Mouse (Mus musculus) cerebellum, adult 2 months (tissue): ENCODE measurements at regions not wholly inside any gene's neighbourhood (a gene's known extent, or its start where the extent isn't known, plus 50 kb on each side); places are given as distances from the start of the nearest gene placed in this dataset.

Source experiments
- DNase-seq, 2 experiments: peaks; one replicate each; pipeline ENCODE4 v3.0.0; 2021
- H3K27ac ChIP-seq: fragments of 200-500 bp; 2 replicates; pipeline ENCODE4 v1.5.1; 2012; ENCODE audit warnings: low read length, control low read depth, inconsistent platforms; ENCODE audit not compliant: insufficient read depth
- H3K27me3 ChIP-seq: fragments of 200-500 bp; 2 replicates; pipeline ENCODE4 v1.6.1; 2012; ENCODE audit warnings: inconsistent platforms, mild to moderate bottlenecking, low read length, moderate library complexity; ENCODE audit not compliant: control insufficient read depth, insufficient read depth
- H3K4me1 ChIP-seq: fragments of 200-500 bp; 2 replicates; pipeline ENCODE4 v1.6.1; 2011; ENCODE audit warnings: low read length; ENCODE audit not compliant: control insufficient read depth, insufficient read depth
- H3K4me3 ChIP-seq: fragments of 200-500 bp; replicated peaks from 2 replicates; pipeline ENCODE3; 2011; ENCODE audit warnings: mild to moderate bottlenecking, low read depth, low read length, control low read depth; ENCODE audit not compliant: insufficient read depth
- CTCF ChIP-seq: fragments of 200-500 bp; IDR thresholded peaks from 2 replicates; pipeline ENCODE4 v1.5.1; 2011; ENCODE audit warnings: low read depth, mild to moderate bottlenecking, control low read depth, low read length, moderate library complexity, borderline replicate concordance; ENCODE audit not compliant: insufficient read depth
- POLR2A ChIP-seq: fragments of 200-500 bp; IDR thresholded peaks from 2 replicates; pipeline ENCODE4 v1.6.1; 2011; ENCODE audit warnings: low read length, control low read depth, borderline replicate concordance; ENCODE audit not compliant: insufficient read depth
- WGBS: fragments of 180-500 bp; shearing (Covaris S2); methylation state at CpG from one replicate; pipeline ENCODE4 v1.1.7; 2018; 5-methylcytosine and 5-hydroxymethylcytosine counted together

DNA sequence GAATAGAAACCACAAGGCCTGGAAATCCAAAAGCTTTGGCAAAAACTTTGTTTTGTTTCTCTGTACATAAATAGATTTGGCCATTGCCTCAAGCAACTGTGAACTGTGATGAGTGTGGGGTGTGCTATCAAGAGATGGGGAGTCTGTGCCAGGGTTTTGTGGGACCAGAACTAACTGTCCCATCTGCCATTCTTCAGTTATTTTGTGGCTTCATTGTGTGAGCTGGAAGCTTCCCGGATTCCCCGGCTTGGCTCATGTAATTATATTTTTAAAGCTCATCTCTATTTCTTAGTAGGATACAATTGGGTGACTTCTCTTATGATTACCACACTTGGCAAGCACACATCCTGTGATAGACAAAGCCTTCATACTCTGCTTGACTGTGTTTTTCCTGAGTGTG is 143.6 kb upstream of the Rasgrp1 start:
- Histone ChIP-seq H3K4me1 (no peaks in the 10 kb centered on the region), H3K27me3 (no peaks in the 10 kb centered on the region; the same call in 1 of the 2 replicates), H3K27ac (no peak overlapping the region), H3K4me3 (no peak overlapping the region)
- no peak for DNase-seq
- 17% methylated on average over 2 of the region's 2 CpGs for WGBS
- TF ChIP-seq CTCF (no peak), POLR2A (no peak)

- H3K27me3 ChIP-seq: no peaks in the 10 kb centered on the region
- H3K4me3 ChIP-seq: no peak overlapping the region
- no peak for DNase-seq
- H3K27ac ChIP-seq: no peak overlapping the region
- no peaks in the 10 kb centered on the region for H3K4me1 ChIP-seq
- TF ChIP-seq POLR2A: no peak
- no peak for TF ChIP-seq CTCF
- WGBS: 75% methylated on average over 5 of the region's 5 CpGs
Observed at GRCm38 (mm10) chr2:117498565-117498964, 155.8 kb upstream of the Rasgrp1 start.

GRCm38 (mm10) chr2:117502611-117503010 is 159.8 kb upstream of the Rasgrp1 start:
- Histone ChIP-seq H3K4me3 (no peak overlapping the region), H3K27me3 (no peaks in the 10 kb centered on the region), H3K27ac (no peak overlapping the region), H3K4me1 (no peaks in the 10 kb centered on the region)
- no peak for TF ChIP-seq POLR2A
- no peak for TF ChIP-seq CTCF
- no peak for DNase-seq

- H3K4me3 ChIP-seq: no peak overlapping the region
- no peaks in the 10 kb centered on the region for H3K4me1 ChIP-seq
- no peak for TF ChIP-seq CTCF
- TF ChIP-seq POLR2A: no peak
- 62% methylated on average over 3 of the region's 3 CpGs for WGBS
- no peaks in the 10 kb centered on the region for H3K27me3 ChIP-seq
- H3K27ac ChIP-seq: no peak overlapping the region
- DNase-seq: no peak
Observed at GRCm38 (mm10) chr2:117511737-117512136, 168.9 kb upstream of the Rasgrp1 start.

DNA sequence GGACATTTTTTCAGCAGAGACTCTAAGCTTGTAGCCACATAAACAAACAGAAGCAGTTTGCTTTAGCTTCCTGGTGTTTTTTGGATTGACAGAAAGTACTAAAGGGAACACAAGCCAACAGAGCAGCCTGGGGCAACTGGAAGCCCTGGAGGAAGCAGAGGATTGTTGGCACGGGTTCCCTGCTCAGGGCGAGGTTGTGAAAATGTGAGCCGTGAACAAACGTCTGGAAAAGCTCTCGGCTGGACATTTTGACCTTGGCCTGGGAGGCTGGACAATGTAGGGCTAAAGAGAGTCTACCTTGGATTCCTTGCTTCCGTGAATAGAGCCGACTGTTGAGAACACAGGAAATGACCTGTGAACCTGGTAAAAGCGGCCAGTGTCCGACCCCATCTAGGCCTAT is 169.8 kb upstream of the Rasgrp1 start:
- H3K4me1 ChIP-seq: no peaks in the 10 kb centered on the region
- 39% methylated on average over 9 of the region's 9 CpGs for WGBS
- peak; percentile 7 to 17 for DNase-seq
- TF ChIP-seq CTCF: no peak
- TF ChIP-seq POLR2A: no peak
- no peaks in the 10 kb centered on the region for H3K27me3 ChIP-seq
- no peak overlapping the region for H3K27ac ChIP-seq
- H3K4me3 ChIP-seq: no peak overlapping the region

DNA sequence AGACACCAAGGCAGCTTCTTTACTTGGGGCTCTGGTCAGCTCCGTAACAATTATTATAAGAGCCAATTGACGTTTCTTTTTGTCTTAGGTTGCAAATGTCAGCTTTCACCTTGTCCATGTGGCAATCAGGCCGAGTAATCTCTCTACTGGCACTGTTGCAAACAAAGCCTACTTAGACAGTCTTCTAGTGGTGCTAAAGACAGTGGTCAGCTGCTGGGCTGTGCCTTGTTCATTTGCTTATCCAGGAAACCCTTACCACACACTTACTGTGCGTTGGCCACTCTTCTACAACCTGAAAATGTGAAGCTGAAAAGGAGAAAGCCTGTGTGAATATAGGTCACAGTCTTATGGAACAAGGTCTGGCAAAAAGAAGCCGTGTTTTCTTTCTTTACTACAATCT is 181.6 kb upstream of the Rasgrp1 start:
- TF ChIP-seq CTCF (no peak), POLR2A (no peak)
- no peak for DNase-seq
- Histone ChIP-seq H3K4me1 (no peaks in the 10 kb centered on the region), H3K27ac (no peak overlapping the region), H3K4me3 (no peak overlapping the region), H3K27me3 (no peaks in the 10 kb centered on the region)
- 79% methylated on average over 5 of the region's 5 CpGs for WGBS

DNA sequence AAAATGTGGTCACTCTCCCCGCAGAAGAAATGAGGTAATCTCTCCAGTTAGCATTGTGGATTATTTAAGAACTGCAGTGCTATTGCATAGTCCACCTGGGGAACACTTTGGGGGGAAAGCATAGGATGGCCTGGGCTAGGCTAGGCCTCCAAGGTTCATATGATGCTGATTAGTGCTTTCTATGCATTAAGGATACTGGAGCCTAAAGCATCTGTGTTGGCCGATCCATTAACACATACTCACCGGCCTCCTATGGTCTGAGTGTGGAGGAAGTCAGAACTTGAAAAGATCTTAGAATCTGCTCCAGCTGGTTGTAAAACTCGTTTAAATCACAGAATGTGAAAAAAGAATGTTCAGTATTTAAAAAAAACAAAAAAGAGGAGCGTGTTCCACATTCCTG is 196.1 kb upstream of the Rasgrp1 start:
- Histone ChIP-seq H3K27me3 (no peaks in the 10 kb centered on the region), H3K4me1 (no peaks in the 10 kb centered on the region), H3K27ac (no peak overlapping the region), H3K4me3 (no peak overlapping the region)
- TF ChIP-seq POLR2A: no peak
- TF ChIP-seq CTCF: no peak
- no peak for DNase-seq
- 75% methylated on average over 5 of the region's 5 CpGs for WGBS

GRCm38 (mm10) chr2:117539285-117539684 is 196.5 kb upstream of the Rasgrp1 start:
- H3K4me1 ChIP-seq: no peaks in the 10 kb centered on the region
- WGBS: 61% methylated on average over 3 of the region's 3 CpGs
- no peak overlapping the region for H3K4me3 ChIP-seq
- no peak overlapping the region for H3K27ac ChIP-seq
- H3K27me3 ChIP-seq: no peaks in the 10 kb centered on the region
- TF ChIP-seq CTCF: no peak
- TF ChIP-seq POLR2A: no peak
- no peak for DNase-seq

DNA sequence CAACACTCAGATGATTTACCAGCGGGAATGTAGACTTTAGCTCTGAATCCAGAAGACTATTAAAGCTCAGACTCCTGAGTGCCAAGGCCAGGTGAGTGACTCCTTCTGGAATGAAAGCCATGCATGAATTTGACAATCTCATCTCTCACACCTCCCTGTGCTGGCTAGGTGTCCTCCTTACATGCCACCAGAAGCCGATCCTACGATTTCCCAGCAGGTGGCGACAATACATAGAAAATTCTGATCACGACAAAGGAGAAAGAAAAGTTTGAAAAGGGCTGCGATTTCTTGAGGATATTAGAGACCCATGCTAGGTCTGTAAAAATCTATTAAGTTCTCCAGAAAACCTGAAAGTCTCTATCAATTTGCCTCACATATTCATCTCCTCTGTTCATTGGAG is 198.7 kb upstream of the Rasgrp1 start:
- peak; percentile 28 to 31 for DNase-seq
- H3K27ac ChIP-seq: no peak overlapping the region
- TF ChIP-seq CTCF: peak; percentile 40; the same call in 1 of the 2 replicates
- no peak for TF ChIP-seq POLR2A
- H3K4me3 ChIP-seq: no peak overlapping the region
- H3K27me3 ChIP-seq: no peaks in the 10 kb centered on the region
- no peaks in the 10 kb centered on the region for H3K4me1 ChIP-seq
- WGBS: 12% methylated on average over 6 of the region's 6 CpGs

DNA sequence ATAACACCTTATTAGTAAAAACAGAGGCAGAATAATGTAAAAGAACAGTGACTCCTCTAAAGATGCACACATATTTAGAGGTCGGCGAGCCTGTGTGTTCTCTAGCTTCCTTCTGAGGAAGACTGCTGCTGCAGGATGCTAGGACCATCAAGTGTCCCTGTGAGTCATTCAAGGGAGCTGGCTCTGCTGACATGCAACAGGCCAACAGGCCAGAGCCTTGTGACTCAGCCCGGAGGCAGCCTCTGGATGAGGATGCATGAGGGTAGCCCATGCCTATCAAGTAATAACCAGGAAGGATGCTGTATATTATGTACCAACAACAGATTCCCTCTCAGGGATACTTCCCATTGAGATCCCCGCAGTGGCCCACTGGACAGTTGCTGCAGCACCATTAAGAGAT is 199.5 kb upstream of the Rasgrp1 start:
- no peak for DNase-seq
- 79% methylated on average over 4 of the region's 4 CpGs for WGBS
- H3K27me3 ChIP-seq: no peaks in the 10 kb centered on the region
- no peaks in the 10 kb centered on the region for H3K4me1 ChIP-seq
- H3K27ac ChIP-seq: no peak overlapping the region
- TF ChIP-seq POLR2A (no peak), CTCF (no peak)
- H3K4me3 ChIP-seq: no peak overlapping the region
